Mouse (Mus musculus): ENCODE measurements around the gene Fam117b.
A peak's percentile ranks its signal among the peaks of the same experiment; 100 is the strongest.

The Fam117b gene

DNA sequence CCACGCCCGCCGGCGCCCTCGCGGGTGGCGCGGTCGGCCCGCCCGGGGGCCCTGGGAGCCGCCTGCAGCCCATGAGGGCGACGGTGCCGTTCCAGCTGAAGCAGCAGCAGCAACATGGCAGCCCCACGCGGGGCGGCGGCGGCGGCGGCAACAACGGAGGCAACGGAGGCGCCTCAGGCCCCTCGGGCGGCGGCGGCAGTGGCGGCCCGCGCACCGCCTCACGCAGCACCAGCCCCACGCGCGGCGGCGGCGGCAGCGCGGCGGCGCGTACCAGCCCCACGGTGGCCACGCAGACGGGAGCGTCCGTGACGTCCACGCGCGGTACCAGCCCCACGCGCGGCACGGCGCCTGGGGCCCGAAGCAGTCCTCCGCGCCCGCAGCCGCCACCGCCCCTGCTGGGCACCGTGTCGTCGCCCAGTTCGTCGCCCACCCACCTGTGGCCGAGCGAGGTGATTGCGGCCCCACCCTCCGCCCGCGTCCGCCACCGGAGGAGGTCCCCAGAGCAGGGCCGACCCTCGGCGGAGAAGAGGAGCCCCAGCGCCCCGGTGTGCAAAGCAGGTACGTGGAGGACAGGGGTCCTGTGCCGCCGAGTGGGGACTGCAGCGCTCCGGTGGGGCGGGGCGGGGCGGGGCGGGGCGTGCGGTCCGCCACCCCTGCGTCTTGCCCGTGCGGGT is 526 bp downstream of the Fam117b start:
- no peak for DNase-seq (ENCODE audit: extremely low read depth, low read depth)

DNA sequence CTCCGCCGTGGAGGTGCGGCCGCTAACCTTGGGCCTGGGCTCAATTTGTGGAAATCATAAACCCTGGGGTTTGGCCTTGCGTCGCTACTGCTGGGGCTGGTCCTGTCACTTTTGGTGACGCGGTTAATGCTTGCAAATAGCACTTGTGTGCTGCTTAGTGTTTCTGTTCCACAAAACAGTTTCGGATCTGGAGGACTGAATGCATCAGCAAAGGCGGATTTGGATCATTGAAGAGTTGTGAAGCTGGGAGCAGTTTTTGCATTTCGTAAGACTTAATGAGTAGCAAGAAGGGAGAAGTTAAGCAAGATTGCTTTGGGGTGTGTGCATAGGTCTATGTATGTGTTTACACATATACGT is 1.0 kb downstream of the Fam117b start:
- peak; percentile 68 for DNase-seq (ENCODE audit: extremely low read depth, low read depth)

DNA sequence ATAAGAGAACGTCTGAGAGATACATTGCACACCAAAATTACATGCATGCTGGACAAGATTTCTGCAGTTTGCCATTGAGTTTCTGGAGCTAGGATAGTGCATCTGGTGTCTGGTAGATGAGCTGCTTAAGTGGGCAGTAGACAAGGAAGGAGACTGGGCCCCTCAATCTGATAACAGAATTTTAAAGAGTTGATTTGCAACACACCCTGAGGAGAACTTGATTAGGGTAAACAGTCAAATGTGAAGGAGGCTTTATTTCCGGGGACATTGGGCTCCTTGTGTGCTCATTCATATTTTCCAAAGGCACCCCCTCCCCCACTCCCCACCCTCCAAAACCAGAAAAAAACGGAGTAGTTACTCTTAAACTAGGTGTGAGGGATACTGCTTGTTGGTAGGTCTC is 2.0 kb downstream of the Fam117b start:
- no peak for DNase-seq (ENCODE audit: extremely low read depth, low read depth)

DNA sequence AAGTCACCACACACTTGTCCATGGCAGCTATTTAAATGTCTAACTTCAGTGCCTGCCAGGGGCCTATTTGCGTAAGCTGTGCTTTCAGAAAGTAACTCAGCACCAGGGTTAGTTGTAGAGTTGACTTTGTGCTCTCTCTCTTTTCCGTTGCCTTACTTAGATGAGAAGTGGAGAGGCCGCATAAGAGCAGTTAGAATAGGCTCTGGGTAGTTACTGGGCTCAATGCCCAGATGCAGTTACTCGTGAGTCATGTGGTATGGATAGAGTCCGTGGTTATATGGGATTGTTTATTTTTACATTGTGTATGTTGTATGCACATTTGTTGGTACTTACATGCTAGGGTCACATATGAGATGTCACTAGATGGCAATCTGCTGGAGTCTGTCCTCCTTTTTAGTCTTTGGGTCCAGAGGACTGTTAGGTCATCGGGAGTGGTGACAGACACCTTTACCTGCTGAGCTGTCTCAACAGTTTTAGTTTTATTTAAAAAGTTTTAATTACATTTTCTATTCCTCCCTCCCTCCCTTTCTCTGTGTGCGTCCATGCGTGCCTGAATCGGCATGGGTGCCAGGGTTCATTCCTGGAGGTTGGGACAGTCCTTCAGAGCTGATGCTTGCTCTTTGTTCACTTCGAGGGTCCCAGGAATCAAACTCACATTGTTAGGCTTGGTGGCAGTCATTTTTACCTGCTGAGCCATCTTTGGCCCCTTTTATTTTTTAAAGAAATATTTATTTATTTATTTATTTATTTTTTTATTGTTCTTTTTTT is 3.2 kb downstream of the Fam117b start:
- DNase-seq (ENCODE audit: extremely low read depth, low read depth), result peak; percentile 68

DNA sequence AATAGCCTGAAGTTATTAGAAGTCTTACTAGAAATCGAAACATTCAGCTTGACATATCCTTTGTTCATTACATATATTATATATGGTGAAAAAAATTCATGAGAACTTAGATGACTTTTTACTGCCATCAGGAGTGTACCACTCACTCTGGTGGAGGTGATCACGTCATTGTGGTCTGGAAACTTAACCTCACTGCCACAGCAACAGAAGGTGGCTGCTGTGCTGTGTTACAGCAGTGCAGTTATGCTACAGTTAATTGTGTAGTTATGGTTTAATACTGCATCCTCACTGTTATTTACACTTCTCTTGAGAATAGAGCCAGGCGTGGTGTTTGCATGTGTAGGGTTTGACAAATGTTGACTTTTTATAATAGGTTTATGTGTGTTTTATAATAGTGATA is 4.6 kb downstream of the Fam117b start:
- no peak for DNase-seq (ENCODE audit: extremely low read depth, low read depth)

DNA sequence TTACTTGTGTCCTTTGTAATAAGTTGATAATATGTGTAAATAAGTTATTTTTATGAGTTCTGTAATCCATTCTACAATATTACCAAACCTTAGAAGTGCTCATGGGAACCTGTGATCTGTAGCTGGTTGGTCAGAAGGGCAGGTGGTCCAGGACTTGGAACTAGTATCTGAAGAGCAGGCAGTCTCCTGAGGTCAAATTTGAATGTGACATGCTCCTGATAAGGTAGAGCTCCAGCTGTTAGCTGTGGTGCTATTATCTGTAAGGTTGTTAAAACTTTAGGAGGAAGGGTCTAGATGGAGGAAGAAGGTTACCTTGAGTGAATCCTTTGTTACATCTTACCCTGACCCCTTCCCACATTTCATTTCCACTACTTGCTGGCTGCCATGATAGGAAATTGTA is 5.3 kb downstream of the Fam117b start:
- no peak for DNase-seq (ENCODE audit: extremely low read depth, low read depth)

DNA sequence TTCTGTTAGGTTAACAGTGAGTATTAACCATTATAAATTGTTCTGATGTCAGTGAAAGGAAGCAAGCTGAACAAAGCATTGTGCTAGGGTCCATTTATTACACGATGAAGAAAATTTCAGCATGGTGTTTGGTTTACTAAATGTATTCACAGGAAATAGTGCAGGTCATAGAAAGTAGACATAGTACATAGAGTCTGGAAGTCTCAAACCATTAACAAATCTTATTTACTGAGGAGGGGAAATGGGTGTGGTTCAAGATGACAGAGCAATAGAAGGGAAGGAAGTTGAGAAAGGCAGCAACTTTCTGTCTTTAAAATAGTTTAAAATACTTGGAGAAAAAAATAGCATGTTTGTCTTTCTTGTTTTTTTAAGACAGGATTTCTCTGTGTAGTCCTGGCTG is 10.4 kb downstream of the Fam117b start:
- DNase-seq (ENCODE audit: extremely low read depth, low read depth), result no peak

DNA sequence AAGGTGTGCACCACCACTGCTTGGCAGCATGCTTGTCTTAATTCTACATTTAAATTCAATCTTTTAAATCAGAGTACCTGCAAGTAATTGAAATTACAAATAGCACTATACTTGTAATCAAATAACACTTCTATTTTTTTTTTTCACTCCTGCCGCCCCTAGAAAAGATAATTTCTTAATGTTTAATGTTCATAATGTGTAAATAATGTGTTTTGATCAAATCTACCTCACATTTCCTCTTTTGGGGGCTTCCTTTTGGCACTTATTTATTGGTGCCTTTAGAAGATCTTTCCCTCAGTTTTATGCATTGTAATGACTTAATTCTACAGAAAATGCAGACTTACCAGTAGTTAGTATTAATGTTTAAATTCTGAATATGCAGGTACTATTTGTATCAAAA is 10.9 kb downstream of the Fam117b start:
- DNase-seq (ENCODE audit: extremely low read depth, low read depth), result no peak

DNA sequence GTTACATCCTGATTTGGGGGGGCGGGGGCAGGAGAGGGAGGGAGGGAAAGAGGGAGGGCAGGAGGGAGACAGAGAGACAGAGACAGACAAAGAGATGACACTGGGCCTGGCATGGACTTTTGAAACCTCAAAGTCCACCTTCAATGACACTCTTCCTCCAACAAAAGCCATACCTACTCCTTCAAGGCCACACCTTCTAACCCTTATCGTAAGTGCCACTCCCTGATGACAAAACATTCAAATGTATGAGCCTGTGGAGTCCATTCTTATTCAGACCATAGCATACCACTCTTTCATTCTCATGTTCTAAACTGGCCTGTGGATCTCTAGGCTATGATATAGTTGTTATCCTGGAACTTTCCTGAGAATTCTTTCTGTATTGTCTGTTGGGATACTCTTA is 11.6 kb downstream of the Fam117b start:
- DNase-seq (ENCODE audit: extremely low read depth, low read depth), result no peak

DNA sequence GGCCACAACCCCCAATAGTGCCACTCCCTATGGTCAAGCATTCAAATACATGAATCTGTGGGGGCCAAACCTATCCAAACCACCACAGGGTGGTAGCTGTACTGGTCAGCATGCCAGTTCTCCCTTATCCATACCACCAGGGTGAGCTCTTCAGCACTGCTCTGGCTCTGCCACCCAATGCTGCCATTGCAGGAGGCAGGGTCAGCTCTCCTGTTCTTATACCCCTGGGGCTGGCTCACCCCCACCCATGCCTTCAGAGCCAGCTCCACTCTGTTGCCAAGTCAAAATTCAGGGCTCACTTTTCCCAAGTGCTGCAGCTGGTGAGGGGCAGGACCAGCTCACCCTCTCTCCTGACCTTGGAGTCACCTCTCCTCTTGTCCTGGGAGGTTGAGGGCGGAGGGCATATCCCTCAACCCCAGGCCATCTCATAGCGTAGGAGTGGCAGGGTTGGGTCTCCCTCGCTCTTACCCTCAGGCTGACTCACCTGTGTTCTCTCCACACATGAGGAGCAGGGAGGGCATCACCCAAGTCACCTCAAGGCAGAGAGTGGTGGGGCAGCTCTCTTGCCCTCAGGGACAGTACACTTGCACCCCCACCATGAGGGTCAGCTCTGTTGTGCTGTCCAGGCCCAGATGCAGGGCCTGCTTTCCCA is 13.3 kb downstream of the Fam117b start:
- DNase-seq (ENCODE audit: extremely low read depth, low read depth), result no peak

DNA sequence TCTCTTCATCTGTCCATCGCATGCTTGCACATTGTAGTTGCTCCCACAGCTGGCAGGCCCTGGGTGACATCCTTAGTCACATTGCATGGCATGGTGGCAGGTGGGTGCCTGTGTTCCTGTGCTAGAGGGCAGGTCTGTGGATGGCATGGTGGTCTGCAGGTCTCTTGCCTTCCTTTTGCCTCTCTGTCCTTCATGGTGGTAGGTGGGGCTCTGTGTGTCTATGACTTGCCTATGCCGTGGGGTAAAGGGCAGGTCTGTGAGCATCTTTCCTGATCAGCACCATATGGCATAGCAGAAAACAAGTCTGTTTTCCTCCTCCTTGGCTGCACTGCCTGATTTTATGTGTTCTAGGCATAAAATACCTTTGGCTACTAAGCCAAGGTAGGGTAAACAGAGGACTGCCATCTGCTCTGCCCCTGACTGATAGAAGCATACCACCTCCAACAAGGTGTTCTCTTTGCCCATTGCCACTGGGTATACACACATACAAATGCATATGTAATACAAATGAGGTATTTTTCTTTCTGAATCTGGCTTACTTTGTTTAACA is 14.4 kb downstream of the Fam117b start:
- no peak for DNase-seq (ENCODE audit: extremely low read depth, low read depth)

DNA sequence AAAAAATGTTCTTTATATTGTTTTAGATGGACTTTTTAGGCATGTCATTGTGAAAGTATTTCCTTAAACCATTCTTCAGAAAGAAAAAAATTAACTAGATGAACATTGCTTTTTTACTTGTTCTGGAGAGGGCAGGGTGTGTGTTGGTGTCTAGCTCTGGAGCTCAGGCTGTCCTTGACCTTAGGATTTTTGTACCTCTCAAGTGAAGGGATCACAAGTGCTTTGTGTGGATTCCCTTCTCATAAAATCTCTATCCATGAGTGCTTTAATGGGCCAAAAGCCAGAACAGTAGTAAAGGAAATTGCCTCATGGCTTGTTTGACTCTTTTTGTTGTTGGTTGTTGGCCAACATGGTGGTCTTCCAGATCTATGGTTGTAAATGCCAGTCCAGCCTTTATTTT is 18.1 kb downstream of the Fam117b start:
- DNase-seq (ENCODE audit: extremely low read depth, low read depth), result no peak

DNA sequence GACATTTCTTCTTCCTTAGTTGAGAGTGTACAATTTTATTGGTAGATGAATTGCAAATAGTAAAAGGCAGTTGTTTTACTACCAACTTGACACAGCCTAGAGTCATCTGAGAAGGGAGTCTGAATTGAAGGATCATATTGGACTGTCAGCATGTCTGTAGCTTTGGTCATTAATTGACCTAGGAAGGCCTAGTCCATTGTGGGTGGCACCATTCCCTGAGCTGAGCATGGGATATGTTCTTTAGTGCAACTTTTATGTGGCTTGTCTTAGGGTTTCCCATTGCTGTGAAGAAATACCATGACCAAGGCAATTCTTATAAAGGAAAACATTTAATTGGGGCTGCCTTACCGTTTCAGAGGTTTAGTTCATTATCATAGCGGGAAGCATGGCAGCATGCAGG is 20.2 kb downstream of the Fam117b start:
- no peak for DNase-seq (ENCODE audit: extremely low read depth, low read depth)

DNA sequence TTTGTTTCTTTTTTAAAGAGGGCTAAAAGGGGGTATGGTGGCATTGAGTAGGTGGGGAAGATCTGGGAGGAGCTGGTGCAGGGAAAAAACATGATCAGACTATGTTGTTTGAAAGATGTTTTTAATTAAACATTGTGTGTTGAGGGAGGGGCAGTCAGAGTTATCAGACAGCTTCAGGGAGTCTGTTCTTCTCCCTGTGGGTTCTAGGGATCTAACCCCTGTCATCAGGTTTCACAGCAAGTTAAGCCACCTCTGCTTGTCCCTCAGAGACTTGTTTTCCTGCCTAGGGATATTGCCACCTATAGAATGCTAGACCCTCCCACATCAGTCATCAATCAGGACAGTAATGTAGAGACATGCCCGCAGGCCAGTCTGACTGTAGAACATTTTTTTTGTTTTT is 28.3 kb downstream of the Fam117b start:
- DNase-seq (ENCODE audit: extremely low read depth, low read depth), result no peak

DNA sequence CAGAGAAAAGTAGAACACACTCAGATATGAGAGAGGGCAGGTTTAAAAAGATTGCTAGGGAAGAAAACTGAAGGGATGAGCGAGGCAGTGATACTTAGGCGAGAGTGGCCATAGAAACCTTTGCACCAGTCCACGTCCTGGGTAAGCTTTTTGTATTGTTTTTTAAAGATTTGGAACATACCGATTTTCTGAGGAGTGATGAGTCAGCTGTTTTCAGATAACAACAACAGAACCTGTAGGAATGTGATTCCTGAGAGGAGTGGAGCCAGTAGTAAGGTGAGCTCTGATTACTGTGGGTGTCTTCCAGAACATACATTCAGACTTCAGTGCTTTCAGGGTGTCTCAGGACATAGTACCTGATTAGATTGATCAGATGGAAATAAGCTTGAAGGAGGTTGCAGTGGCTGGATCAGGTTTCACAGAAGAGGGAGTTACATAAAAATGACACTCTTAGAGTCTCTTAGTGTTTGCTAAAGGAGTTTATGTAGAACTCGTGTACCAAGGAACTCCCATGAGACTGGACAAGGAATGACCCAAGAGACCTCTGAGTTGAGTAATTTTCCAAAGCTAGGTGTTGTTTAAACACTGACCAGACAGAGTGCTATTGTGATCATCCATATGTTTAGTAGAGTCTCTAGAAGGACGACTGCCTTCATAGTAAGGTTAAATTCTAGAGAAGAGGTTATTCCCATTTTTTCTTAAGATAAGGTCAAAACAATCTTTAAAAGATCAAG is 29.4 kb downstream of the Fam117b start:
- no peak for DNase-seq (ENCODE audit: extremely low read depth, low read depth)

DNA sequence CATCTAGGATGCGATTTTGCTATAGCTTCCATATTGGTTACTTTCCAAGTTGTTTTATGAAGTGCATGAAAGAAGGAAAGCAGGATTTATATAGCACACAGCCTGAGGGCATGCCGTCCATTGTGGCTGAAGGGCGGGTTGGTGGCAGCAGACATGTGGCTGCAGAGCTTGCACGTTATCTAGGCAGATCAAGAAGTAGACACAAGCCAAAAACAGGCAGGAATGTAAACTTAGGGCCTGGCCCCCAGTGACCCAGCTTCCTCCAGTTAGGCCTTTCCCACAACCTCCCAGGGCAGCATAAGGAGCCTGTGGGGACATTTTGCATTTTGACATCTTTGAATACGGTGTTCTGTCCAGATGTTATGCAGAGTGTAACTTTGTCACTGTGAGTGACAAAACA is 31.0 kb downstream of the Fam117b start:
- no peak for DNase-seq (ENCODE audit: extremely low read depth, low read depth)

DNA sequence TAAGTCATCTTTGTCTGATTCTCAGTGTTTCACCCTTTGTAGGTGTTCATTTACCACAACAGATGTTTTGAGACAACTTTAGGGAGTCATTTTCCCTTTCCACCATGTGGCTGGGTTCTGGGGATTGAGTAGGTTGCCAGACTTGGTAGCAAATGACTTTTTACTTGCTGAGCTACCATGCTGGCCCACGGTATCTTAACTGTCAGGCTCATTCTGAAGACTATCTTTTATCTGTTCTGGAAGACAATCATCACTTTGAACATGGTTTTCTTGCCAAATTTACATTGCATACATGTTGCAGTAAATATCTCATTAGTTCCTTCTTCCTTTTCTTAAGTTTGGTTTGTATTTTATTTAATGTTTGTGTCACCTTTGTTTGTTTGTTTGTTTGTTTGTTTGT is 33.2 kb downstream of the Fam117b start:
- no peak for DNase-seq (ENCODE audit: extremely low read depth, low read depth)

DNA sequence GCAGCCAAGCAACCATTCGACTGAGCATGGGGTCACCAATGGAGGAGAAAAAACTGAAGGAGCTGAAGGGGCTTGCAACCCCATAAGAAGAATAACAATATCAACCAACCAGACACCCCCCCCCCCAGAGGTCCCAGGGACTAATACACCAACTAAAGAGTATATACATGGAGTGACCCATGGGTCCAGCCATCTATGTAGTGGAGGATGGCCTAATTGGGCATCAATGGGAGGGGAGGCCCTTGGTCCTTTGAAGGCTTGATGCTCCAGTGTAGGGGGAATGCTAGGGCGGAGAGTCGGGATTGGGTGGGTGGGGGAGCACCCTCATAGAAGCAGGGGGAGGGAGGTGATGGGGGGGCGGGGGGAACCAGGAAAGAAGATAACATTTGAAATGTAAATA is 34.7 kb downstream of the Fam117b start:
- DNase-seq (ENCODE audit: extremely low read depth, low read depth), result no peak

DNA sequence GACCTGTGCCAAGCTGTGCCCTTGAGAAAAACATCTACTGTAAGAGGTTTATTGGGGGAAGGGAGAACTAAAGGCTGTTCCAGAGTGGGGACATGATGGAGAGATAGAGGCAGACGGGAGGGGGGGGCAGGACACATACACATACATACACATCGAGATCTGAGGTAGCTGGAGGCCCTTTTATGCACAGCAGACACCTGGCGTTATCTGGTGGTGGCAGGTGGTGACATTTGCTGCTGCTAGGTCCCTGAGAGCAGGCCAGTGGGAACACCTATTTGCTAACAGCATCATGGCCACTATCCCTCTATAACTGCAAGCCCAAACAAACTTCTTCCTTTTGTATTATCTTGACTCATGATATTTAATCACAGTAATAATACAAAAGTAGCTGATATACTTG is 44.4 kb downstream of the Fam117b start:
- DNase-seq (ENCODE audit: extremely low read depth, low read depth), result no peak

DNA sequence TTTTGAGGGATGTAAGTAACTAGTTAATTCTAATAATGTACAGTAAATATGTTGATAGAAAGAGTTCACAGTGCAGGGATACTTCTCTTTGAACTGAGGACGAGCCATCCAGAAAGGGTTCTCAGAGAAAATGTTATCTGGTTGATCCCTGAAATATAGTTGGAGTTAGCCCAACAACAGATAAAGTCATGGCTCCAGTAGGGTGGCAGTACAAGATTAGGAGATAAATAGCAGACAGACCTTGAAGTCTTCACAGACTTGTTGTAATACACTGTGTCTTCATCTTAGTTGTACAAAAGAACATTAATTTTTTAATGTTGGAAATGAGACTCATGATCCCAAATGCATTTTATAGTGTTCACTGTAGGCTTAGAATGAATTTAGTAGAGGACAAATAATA is 47.1 kb downstream of the Fam117b start:
- no peak for DNase-seq (ENCODE audit: extremely low read depth, low read depth)

DNA sequence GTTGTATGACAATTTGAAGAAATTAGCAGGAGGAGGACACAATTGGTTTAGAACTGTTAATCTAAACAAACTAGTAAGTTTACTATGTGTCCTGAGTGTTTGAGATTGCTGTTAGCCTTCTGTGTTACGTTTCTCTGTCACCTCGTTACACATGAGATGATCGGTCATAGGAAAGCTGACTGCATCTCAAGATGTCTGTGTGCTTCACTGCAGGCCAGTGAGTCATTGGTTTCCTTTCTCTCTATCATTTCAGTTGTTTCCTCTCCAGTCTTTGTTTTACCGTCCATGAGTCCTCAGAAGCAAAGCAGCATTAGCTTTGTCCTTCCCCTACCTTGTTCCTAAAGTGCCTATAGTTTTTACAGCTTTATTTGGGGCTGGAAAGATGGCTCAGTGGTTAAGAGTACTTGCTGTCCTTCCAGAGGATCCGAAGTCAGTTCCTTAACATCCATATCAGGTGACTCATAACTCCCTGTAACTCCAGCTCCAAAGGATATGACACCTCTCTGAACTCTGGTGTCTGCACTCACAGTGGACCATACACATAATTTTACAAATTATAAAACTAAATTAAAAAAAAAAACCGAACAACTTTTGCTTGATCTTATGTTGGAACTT is 53.5 kb downstream of the Fam117b start:
- no peak for DNase-seq (ENCODE audit: extremely low read depth, low read depth)

All from MEL-GATA-1-ER (cell line).